Mouse (Mus musculus) megakaryocyte, embryonic 14.5 days (primary cell): ENCODE data around the gene Edrf1.

Experiments used
- FLI1 ChIP-seq: IDR thresholded peaks from 2 replicates; pipeline ENCODE4 v1.6.1; 2012; ENCODE audit warnings: low read length, inconsistent platforms, mixed read lengths
- GATA1 ChIP-seq: IDR thresholded peaks from 3 replicates; pipeline ENCODE4 v1.6.1; 2012; ENCODE audit warnings: mixed read lengths, low read length, inconsistent platforms, borderline replicate concordance

DNA sequence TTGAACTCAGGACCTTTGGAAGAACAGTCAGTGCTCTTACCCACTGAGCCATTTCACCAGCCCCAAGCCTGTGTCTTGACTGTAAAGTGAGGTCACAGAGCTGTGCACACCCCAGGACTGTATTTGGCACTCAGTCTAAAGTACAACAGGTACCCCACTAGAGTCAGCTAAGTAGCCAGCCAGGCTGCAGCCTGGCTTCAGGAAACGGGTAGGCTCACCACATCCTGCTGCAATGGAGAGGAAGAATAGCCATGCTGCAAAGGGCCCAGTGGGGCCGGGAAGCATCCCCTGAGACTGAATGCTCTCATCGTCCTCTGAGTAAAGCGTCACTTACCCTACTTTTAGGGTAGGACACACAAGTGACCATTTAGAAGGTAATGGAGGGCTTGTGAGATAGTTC is 62.5 kb downstream of the Edrf1 start:
- TF ChIP-seq GATA1: no peak
- TF ChIP-seq FLI1: no peak
